Mouse (Mus musculus): Measurements from ENCODE around the gene Tmem178b.

Tmem178b gene

DNA sequence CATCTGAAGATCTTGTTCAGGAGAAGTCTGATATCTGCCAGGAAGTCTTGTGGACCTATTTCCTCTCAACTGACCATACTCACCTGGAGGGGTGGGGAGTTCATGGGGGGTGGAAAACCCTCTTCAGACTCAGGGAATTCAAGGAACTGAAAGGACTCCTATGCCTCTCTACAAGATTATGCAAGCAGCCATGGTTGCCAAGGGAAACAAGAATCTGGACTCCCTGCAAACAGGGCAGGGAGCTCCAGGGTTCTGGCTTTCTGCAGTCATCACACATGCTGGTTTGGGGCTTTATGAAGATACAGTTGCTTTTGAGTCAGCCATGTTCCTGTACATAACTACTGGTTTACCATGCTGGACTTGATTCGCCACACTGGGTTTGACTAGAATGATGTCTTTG lies 390.6 kb downstream of the Tmem178b start:
- DNase-seq (ENCODE audit: low spot score) = no peak

GRCm38 (mm10) chr6:40300707-40301106 lies 427.6 kb downstream of the Tmem178b start:
- DNase-seq (ENCODE audit: low spot score) = no peak

DNA sequence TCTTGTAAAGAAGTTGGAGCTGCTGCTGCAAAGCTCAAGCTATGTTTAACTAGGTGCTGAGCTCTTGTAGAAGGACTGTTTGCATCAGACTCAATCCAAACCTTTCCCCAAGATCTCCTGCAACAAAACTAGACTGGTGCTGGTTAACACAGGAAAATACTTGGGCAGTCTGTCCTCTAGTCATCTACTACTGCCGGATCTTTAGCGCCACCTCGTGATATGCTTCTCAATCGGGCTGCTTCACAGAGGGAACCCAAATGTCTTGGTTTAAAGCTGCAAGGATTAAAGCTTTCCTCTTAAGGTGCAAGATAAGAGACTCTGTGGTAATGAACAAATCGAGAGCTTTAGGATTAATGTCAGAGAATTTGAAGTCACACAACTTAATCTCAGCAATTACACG lies 430.3 kb downstream of the Tmem178b start:
- DNase-seq (ENCODE audit: low spot score) = peak; percentile 11
